Mouse (Mus musculus) C2C12 (cell line): ENCODE measurements around the gene Swap70.

Experiments
- CTCF ChIP-seq: IDR thresholded peaks from one replicate; pipeline ENCODE4 v1.5.1; 2011; ENCODE audit not compliant: control insufficient read depth, insufficient read depth, insufficient read length
- FOSL1 ChIP-seq: IDR thresholded peaks from one replicate; pipeline ENCODE4 v1.8.0; 2011; ENCODE audit warnings: mild to moderate bottlenecking, low read length; ENCODE audit not compliant: poor library complexity, insufficient read depth, severe bottlenecking
- MAX ChIP-seq: IDR thresholded peaks from one replicate; pipeline ENCODE4 v1.6.1; 2011; ENCODE audit warnings: mild to moderate bottlenecking, control low read depth
- MYOD1 ChIP-seq: IDR thresholded peaks from one replicate; pipeline ENCODE4 v1.6.1; 2011; ENCODE audit warnings: low read depth; ENCODE audit not compliant: control insufficient read depth, insufficient read length

- TF ChIP-seq CTCF (no peak), MYOD1 (no peak), MAX (no peak), FOSL1 (no peak)
These were observed 63.8 kb downstream of the Swap70 start for GRCm38 (mm10) chr7:110285076-110285848.
